Mouse (Mus musculus): ENCODE measurements at regions not wholly inside any gene's neighbourhood (a gene's known extent, or its start where the extent isn't known, plus 50 kb on each side); places are given as distances from the start of the nearest gene placed in this dataset.
A peak's percentile ranks its signal among the peaks of the same experiment; 100 is the strongest.

DNA sequence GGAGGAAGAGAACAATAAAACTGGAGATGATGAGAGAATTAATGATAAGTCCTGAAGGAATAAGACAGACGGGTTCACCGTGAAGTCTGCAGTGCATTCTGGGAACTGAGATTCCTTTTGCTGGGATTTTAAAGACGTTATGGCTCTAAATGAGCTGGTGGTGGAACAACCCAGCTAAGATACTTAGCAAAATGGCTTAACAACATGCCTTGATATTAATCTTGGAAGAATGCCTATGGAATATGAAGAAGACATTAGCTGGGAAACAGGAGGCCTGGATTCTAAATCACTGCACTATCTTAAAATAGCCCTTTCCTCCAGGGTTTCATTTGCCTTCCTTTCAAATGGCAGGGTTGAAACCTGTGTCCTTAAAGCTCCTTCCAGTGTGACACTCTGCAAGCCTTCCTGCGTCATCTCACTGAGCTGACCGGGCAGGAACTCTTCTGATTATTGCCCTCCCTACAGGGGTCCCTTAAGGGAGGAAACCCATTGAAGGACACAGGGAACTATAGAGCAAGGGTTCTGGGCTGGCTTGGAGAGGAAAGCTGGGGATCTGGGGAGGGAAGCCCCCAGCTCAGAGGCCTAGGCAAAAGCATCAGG is 323.9 kb upstream of the Trib2 start:
- Histone ChIP-seq H3K36me3 (ENCODE audit: control insufficient read depth in 1 of 2, insufficient read depth in 2 of 2, low read length in 2 of 2) (peaks cover 0 to 43% of the 10 kb centered on the region in 2 experiments; a peak in 2 of 4 replicates), H3K9me3 (replicated peaks; ENCODE audit: insufficient read depth, low read length) (no peaks in the 10 kb centered on the region), H3K9ac (ENCODE audit: control insufficient read depth, low read depth, low read length, poor library complexity, severe bottlenecking) (no peak overlapping the region), H3K27ac (ENCODE audit: control insufficient read depth, low read depth, low read length) (no peak overlapping the region), H3K4me3 (ENCODE audit: control insufficient read depth in 1 of 2, insufficient read depth in 1 of 2, low read depth in 2 of 2, low read length in 2 of 2) (no peak overlapping the region), H3K79me2 (ENCODE audit: control insufficient read depth, insufficient read depth, low read length, poor library complexity) (no peaks in the 10 kb centered on the region), H3K4me1 (ENCODE audit: control insufficient read depth in 1 of 2, insufficient read depth in 2 of 2, low read length in 2 of 2) (peaks cover 29 to 36% of the 10 kb centered on the region in 2 experiments), H3K27me3 (ENCODE audit: control insufficient read depth in 1 of 2, insufficient read depth in 2 of 2, low read length in 2 of 2) (no peaks in the 10 kb centered on the region)
- TF ChIP-seq POLR2AphosphoS5 (IDR thresholded peaks at IDR 0.05; ENCODE audit: borderline replicate concordance, low read depth, low read length): no peak
- TF ChIP-seq ZKSCAN1 (IDR thresholded peaks at IDR 0.05; ENCODE audit: low read depth, low read length): no peak
- TF ChIP-seq POLR2AphosphoS2 (IDR thresholded peaks at IDR 0.05; ENCODE audit: low read length): no peak
- TF ChIP-seq ZC3H11A (IDR thresholded peaks at IDR 0.05; ENCODE audit: low read depth, low read length): no peak
- TF ChIP-seq E2F4 (IDR thresholded peaks at IDR 0.05; ENCODE audit: borderline replicate concordance, low read depth, low read length): no peak
- no peak for TF ChIP-seq USF2 (IDR thresholded peaks at IDR 0.05; ENCODE audit: borderline replicate concordance in 1 of 2, insufficient read depth in 1 of 2, low read depth in 1 of 2, low read length in 2 of 2)
- no peak for TF ChIP-seq NRF1 (IDR thresholded peaks at IDR 0.05; ENCODE audit: insufficient read depth, low read depth, low read length, poor library complexity, severe bottlenecking)
- TF ChIP-seq KAT2A (conservative IDR thresholded peaks at IDR 0.05; ENCODE audit: low read depth, low read length): no peak
- DNase-seq (ENCODE audit: low read depth, low spot score): no peak

DNA sequence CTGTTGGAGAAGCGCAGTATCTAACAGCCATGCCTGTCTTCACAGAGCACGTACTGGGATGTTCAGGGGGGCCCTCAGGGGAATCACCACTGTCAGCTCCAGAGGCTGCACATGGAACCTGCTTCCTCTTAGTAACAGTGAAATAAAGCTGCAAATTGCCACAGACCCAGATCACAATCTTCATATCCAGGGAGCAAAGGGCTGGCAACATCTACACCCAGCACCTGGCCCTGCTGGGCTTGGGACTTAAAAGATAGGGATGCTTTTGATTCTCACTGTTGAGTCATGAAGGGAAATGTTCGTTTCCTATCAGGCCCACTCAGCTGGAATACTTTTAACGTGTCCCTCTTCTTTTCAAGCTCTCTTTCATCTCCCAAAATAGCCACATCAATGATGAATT is 322.4 kb upstream of the Trib2 start:
- no peaks in the 10 kb centered on the region for H3K27me3 ChIP-seq (ENCODE audit: control insufficient read depth in 1 of 2, insufficient read depth in 2 of 2, low read length in 2 of 2)
- DNase-seq (ENCODE audit: low read depth, low spot score): peak; percentile 86
- H3K36me3 ChIP-seq (ENCODE audit: control insufficient read depth in 1 of 2, insufficient read depth in 2 of 2, low read length in 2 of 2): peaks cover 0 to 47% of the 10 kb centered on the region in 2 experiments; a peak in 2 of 4 replicates
- TF ChIP-seq RAD21 (IDR thresholded peaks at IDR 0.05; ENCODE audit: low read depth, low read length) (no peak), RCOR1 (IDR thresholded peaks at IDR 0.05; ENCODE audit: low read depth, low read length) (peak; percentile 66), MYB (IDR thresholded peaks at IDR 0.05; ENCODE audit: low read depth, low read length) (peak; percentile 89), TAL1 (IDR thresholded peaks at IDR 0.05; ENCODE audit: low read length) (peak; percentile 96), GABPA (IDR thresholded peaks at IDR 0.05; ENCODE audit: low read depth, low read length) (peak; percentile 60; the same call in 1 of the 2 replicates), USF1 (IDR thresholded peaks at IDR 0.05; ENCODE audit: low read depth, low read length) (no peak), MXI1 (IDR thresholded peaks at IDR 0.05; ENCODE audit: low read depth, low read length) (peak; percentile 50), MAX (IDR thresholded peaks at IDR 0.05; ENCODE audit: low read length) (peak; percentile 70), CTCF (IDR thresholded peaks at IDR 0.05 in 2 of 3, conservative IDR thresholded peaks at IDR 0.05 in 1 of 3; ENCODE audit: control insufficient read depth in 1 of 3, insufficient read depth in 1 of 3, low read depth in 2 of 3, low read length in 3 of 3, poor library complexity in 1 of 3, severe bottlenecking in 1 of 3) (no peak), ZKSCAN1 (IDR thresholded peaks at IDR 0.05; ENCODE audit: low read depth, low read length) (no peak), SIN3A (IDR thresholded peaks at IDR 0.05; ENCODE audit: low read length) (peak; percentile 75), JUND (IDR thresholded peaks at IDR 0.05; ENCODE audit: low read depth, low read length) (0 out of 2 replicates have a peak, but pooled peaks have one; percentile 54), EP300 (IDR thresholded peaks at IDR 0.05; ENCODE audit: low read depth in 1 of 2, low read length in 2 of 2) (peak; percentile 95 to 97), GATA1 (IDR thresholded peaks at IDR 0.05; ENCODE audit: low read depth, low read length) (peak; percentile 88), SMC3 (IDR thresholded peaks at IDR 0.05; ENCODE audit: low read depth, low read length) (no peak; the same call in 1 of the 2 replicates), MYC (IDR thresholded peaks at IDR 0.05; ENCODE audit: low read depth, low read length) (peak; percentile 67), POLR2AphosphoS5 (IDR thresholded peaks at IDR 0.05; ENCODE audit: borderline replicate concordance, low read depth, low read length) (no peak), MEF2A (IDR thresholded peaks at IDR 0.05; ENCODE audit: extremely low read depth, insufficient replicate concordance, low read depth, low read length, poor library complexity, severe bottlenecking) (0 out of 2 replicates have a peak, but pooled peaks have one; percentile 55), E2F4 (IDR thresholded peaks at IDR 0.05; ENCODE audit: borderline replicate concordance, low read depth, low read length) (no peak), ETS1 (IDR thresholded peaks at IDR 0.05; ENCODE audit: low read depth, low read length) (peak; percentile 93), TCF12 (IDR thresholded peaks at IDR 0.05; ENCODE audit: low read depth, low read length) (peak; percentile 92), UBTF (IDR thresholded peaks at IDR 0.05; ENCODE audit: borderline replicate concordance, insufficient read depth, low read depth, low read length) (no peak), KAT2A (conservative IDR thresholded peaks at IDR 0.05; ENCODE audit: low read depth, low read length) (no peak), CHD1 (IDR thresholded peaks at IDR 0.05; ENCODE audit: low read depth, low read length) (0 out of 2 replicates have a peak, but pooled peaks have one; percentile 58), MAFK (IDR thresholded peaks at IDR 0.05; ENCODE audit: borderline replicate concordance, low read depth, low read length) (peak; percentile 76)
- H3K27ac ChIP-seq (ENCODE audit: control insufficient read depth, low read depth, low read length): peak overlapping the region; percentile 68; the same call in 1 of the 2 replicates
- peaks cover 32 to 36% of the 10 kb centered on the region in 2 experiments for H3K4me1 ChIP-seq (ENCODE audit: control insufficient read depth in 1 of 2, insufficient read depth in 2 of 2, low read length in 2 of 2)
- H3K9me3 ChIP-seq (replicated peaks; ENCODE audit: insufficient read depth, low read length): no peaks in the 10 kb centered on the region
- H3K79me2 ChIP-seq (ENCODE audit: control insufficient read depth, insufficient read depth, low read length, poor library complexity): no peaks in the 10 kb centered on the region
- H3K4me3 ChIP-seq (ENCODE audit: control insufficient read depth in 1 of 2, insufficient read depth in 1 of 2, low read depth in 2 of 2, low read length in 2 of 2): no peak overlapping the region
- no peak overlapping the region for H3K9ac ChIP-seq (ENCODE audit: control insufficient read depth, low read depth, low read length, poor library complexity, severe bottlenecking)

Measured in MEL (cell line).